Mouse (Mus musculus): ENCODE measurements around the gene Actr10.

DNA sequence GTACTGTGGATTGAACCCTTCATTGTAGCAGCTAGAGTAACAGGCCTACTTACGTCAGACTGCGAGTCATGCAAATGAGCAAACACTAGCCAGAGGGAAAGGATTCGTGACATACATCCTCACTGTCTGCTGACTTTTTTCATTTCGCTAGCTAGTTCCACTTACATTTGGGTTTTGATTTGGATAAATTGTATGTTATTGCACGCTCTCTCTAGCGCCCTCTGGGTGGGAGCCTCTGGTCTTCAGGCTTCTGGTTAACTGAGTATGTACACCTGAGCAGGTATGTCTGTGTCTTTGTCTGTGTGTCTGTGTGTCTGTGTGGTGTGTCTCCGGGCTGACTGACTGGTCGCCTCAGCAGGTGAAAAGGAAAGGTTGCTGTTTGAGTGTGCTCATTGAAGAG, 40.2 kb upstream of the Actr10 start:
- TF ChIP-seq RCOR1 (conservative IDR thresholded peaks at IDR 0.05; ENCODE audit: low read depth, low read length), result no peak
- no peak for TF ChIP-seq EP300 (IDR thresholded peaks at IDR 0.05; ENCODE audit: low read length)
